Mouse (Mus musculus): ENCODE results near the gene A030003K21Rik. TPM values are rescaled to one million over a fixed set of nuclear protein-coding genes. Genes with fewer than 3 reads are reported as not detected.
"Not testable (repeated sequence)": the region's sequence is repeated elsewhere in the genome, so short reads cannot be mapped to it uniquely, and the experiment has no call there.

Gene A030003K21Rik
- total and polyA plus RNA-seq, 2 experiments: not detected

- TF ChIP-seq CTCF (IDR thresholded peaks at IDR 0.05; ENCODE audit: low read depth, low read length) (no peak), POLR2A (IDR thresholded peaks at IDR 0.05; ENCODE audit: extremely low read depth, insufficient read depth, low read length) (no peak)
- H3K4me3 ChIP-seq (ENCODE audit: insufficient read depth, low read depth, low read length): no peak overlapping the region
- no peak overlapping the region for H3K27ac ChIP-seq (replicated peaks; ENCODE audit: insufficient read depth, low read depth, low read length)
- no peaks in the 10 kb centered on the region for H3K36me3 ChIP-seq (ENCODE audit: control insufficient read depth, insufficient read depth, low read length)
- DNase-seq (ENCODE audit: extremely low read depth, low read depth, low spot score): no peak
- H3K79me2 ChIP-seq (ENCODE audit: control insufficient read depth, insufficient read depth, low read length): no peaks in the 10 kb centered on the region
- H3K27me3 ChIP-seq (ENCODE audit: control insufficient read depth, insufficient read depth, low read length): no peaks in the 10 kb centered on the region
- H3K9ac ChIP-seq (ENCODE audit: low read depth, low read length): no peak overlapping the region
- 93% methylated on average over 5 of the region's 5 CpGs for WGBS
- no peaks in the 10 kb centered on the region for H3K4me1 ChIP-seq (ENCODE audit: control insufficient read depth, insufficient read depth, low read length)
Measured at GRCm38 (mm10) chr1:82938666-82939065, 4.5 kb downstream of the A030003K21Rik start.

DNA sequence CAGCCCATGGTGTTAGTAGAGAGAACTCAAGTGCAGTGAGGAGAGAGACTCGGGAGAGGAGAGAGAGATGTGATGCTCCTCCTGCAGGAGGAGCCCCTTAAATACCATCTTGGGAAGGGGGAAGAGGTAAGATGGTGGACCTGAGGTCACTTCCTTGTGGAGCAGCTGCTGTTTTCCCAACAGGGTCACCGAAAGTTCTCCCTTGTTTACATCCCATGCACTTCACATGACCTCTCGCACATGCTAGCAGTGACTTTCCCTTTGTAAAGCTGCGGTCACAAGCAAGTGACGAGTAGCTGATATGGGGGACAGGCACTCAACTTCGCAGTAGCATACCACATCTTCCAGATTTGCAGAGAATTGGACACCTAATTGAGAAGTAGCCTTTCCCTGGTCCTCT is 11.9 kb downstream of the A030003K21Rik start, which contains the start of gene Gm6217:
Gene Gm6217 (minus strand): TSS at position 74 of the 400 bp plus-strand sequence.
- H3K9ac ChIP-seq (ENCODE audit: low read depth, low read length); H3K36me3 ChIP-seq (ENCODE audit: control insufficient read depth, insufficient read depth, low read length); DNase-seq (ENCODE audit: extremely low read depth, low read depth, low spot score); H3K27me3 ChIP-seq (ENCODE audit: control insufficient read depth, insufficient read depth, low read length); H3K79me2 ChIP-seq (ENCODE audit: control insufficient read depth, insufficient read depth, low read length); H3K4me1 ChIP-seq (ENCODE audit: control insufficient read depth, insufficient read depth, low read length); H3K4me3 ChIP-seq (ENCODE audit: insufficient read depth, low read depth, low read length); H3K27ac ChIP-seq (replicated peaks; ENCODE audit: insufficient read depth, low read depth, low read length): not testable (repeated sequence)
- WGBS: no CpG with 5 or more reads among the region's 6 CpGs

GRCm38 (mm10) chr1:82930558-82930957 is 12.6 kb downstream of the A030003K21Rik start:
- not testable (repeated sequence) for H3K9ac ChIP-seq (ENCODE audit: low read depth, low read length); H3K27me3 ChIP-seq (ENCODE audit: control insufficient read depth, insufficient read depth, low read length); H3K4me1 ChIP-seq (ENCODE audit: control insufficient read depth, insufficient read depth, low read length); H3K36me3 ChIP-seq (ENCODE audit: control insufficient read depth, insufficient read depth, low read length); DNase-seq (ENCODE audit: extremely low read depth, low read depth, low spot score); H3K4me3 ChIP-seq (ENCODE audit: insufficient read depth, low read depth, low read length); H3K79me2 ChIP-seq (ENCODE audit: control insufficient read depth, insufficient read depth, low read length); H3K27ac ChIP-seq (replicated peaks; ENCODE audit: insufficient read depth, low read depth, low read length)
- 91% methylated on average over 3 of the region's 3 CpGs for WGBS

- Histone ChIP-seq H3K4me3 (ENCODE audit: insufficient read depth, low read depth, low read length) (no peak within 1 kb of the TSS), H3K9ac (ENCODE audit: low read depth, low read length) (no peak within 1 kb of the TSS), H3K79me2 (ENCODE audit: control insufficient read depth, insufficient read depth, low read length) (no peaks in the 10 kb centered on the region), H3K27ac (replicated peaks; ENCODE audit: insufficient read depth, low read depth, low read length) (no peak within 1 kb of the TSS), H3K36me3 (ENCODE audit: control insufficient read depth, insufficient read depth, low read length) (no peaks in the 10 kb centered on the region), H3K4me1 (ENCODE audit: control insufficient read depth, insufficient read depth, low read length) (no peaks in the 10 kb centered on the region), H3K27me3 (ENCODE audit: control insufficient read depth, insufficient read depth, low read length) (no peaks in the 10 kb centered on the region)
- DNase-seq (ENCODE audit: extremely low read depth, low read depth, low spot score): peak; percentile 11
- WGBS: 86% methylated on average over 6 of the region's 6 CpGs
- no peak for TF ChIP-seq CTCF (IDR thresholded peaks at IDR 0.05; ENCODE audit: low read depth, low read length)
- TF ChIP-seq POLR2A (IDR thresholded peaks at IDR 0.05; ENCODE audit: extremely low read depth, insufficient read depth, low read length): no peak
Measured at GRCm38 (mm10) chr1:82924650-82925049, 18.5 kb downstream of the A030003K21Rik start, which contains the start of gene A030014E15Rik. Gene A030014E15Rik, plus strand, starts transcription at chr1:82924917.

- not testable (repeated sequence) for H3K27me3 ChIP-seq (ENCODE audit: control insufficient read depth, insufficient read depth, low read length); H3K4me3 ChIP-seq (ENCODE audit: insufficient read depth, low read depth, low read length); H3K27ac ChIP-seq (replicated peaks; ENCODE audit: insufficient read depth, low read depth, low read length); DNase-seq (ENCODE audit: extremely low read depth, low read depth, low spot score); H3K9ac ChIP-seq (ENCODE audit: low read depth, low read length); H3K4me1 ChIP-seq (ENCODE audit: control insufficient read depth, insufficient read depth, low read length); H3K79me2 ChIP-seq (ENCODE audit: control insufficient read depth, insufficient read depth, low read length); H3K36me3 ChIP-seq (ENCODE audit: control insufficient read depth, insufficient read depth, low read length)
- 90% methylated on average over 5 of the region's 5 CpGs for WGBS
Measured at GRCm38 (mm10) chr1:82913434-82913833, 29.8 kb downstream of the A030003K21Rik start.

DNA sequence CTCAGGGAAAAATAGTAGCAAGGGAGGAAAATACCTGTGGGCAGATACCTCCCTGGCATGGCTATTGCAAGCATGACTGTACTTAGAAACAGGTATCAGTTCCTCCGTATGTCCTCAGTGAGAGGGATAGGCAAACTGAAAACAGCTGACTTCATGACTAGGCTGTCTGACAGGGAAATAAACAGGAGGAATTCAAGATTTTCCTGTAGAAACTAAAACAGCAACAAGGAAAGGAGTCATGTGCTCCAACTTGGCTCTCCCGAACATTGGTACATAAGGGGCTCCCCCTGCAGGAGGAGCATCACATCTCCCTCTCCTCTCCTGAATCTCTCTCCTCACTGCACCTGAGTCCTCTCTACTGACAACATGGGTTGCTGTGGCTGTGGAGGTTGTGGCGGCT is 30.2 kb downstream of the A030003K21Rik start, which contains the start of gene A030005L19Rik:
Gene A030005L19Rik (plus strand): TSS at position 301 of the 400 bp plus-strand sequence.
- Histone ChIP-seq H3K9ac (ENCODE audit: low read depth, low read length) (no peak within 1 kb of the TSS), H3K4me3 (ENCODE audit: insufficient read depth, low read depth, low read length) (no peak within 1 kb of the TSS), H3K79me2 (ENCODE audit: control insufficient read depth, insufficient read depth, low read length) (no peaks in the 10 kb centered on the region), H3K36me3 (ENCODE audit: control insufficient read depth, insufficient read depth, low read length) (no peaks in the 10 kb centered on the region), H3K27me3 (ENCODE audit: control insufficient read depth, insufficient read depth, low read length) (no peaks in the 10 kb centered on the region), H3K27ac (replicated peaks; ENCODE audit: insufficient read depth, low read depth, low read length) (no peak within 1 kb of the TSS), H3K4me1 (ENCODE audit: control insufficient read depth, insufficient read depth, low read length) (no peaks in the 10 kb centered on the region)
- no peak for DNase-seq (ENCODE audit: extremely low read depth, low read depth, low spot score)
- 77% methylated on average over 3 of the region's 3 CpGs for WGBS
- TF ChIP-seq POLR2A (IDR thresholded peaks at IDR 0.05; ENCODE audit: extremely low read depth, insufficient read depth, low read length) (no peak), CTCF (IDR thresholded peaks at IDR 0.05; ENCODE audit: low read depth, low read length) (peak; percentile 16; the same call in 1 of the 2 replicates)

Data from liver, adult 2 months (tissue).